Mouse (Mus musculus): ENCODE measurements around the gene Twf2. TPM values are rescaled to one million over a fixed set of nuclear protein-coding genes. Genes with fewer than 3 reads are reported as not detected.

The Twf2 gene
- polyA plus RNA-seq (2015; fragmentation: Nextera tagmentation; extraction: Ambion mirVana): 56.6 and 58.7 TPM in 2 replicates

DNA sequence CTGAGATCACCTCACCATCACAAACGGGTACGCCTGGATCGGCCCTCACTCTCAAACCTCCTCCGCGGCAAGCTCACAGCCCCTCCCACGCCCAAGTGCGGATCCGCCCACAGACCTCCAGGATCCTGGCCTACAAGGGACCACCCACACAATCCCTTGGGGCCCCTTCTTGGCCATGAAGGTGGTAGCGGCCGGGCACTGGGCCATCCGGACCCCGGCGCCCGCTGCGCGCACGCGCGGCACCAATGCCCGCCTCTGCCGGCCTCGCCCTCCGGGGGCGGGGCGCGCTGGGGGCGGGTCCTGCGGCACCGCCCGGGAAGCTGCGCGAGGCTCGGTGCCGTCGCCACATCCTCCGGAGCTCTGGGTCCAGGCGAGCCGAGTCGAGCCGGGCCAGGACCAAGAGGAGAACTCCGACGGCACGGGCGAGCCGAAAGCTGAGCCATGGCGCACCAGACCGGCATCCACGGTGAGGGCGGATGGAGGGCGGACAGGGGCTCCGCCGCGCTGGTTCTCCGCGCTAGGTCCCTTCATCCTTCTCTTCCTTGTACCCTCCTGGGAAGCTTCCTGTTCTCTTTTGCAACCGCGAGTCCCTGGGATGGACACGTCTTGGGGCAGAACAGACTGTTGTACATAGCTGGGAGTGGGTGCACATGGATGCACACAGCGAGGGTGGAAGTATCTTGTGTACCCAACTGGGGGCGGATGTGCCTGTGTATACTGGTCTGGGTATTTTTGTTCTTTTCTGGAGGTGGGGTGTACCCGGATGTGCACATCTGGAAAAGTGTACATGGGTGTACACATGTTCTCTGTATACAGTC, at the start of gene Twf2:
Gene Twf2 (plus strand): TSS at position 290 of the 818 bp plus-strand sequence.
- H3K36me3 ChIP-seq (ENCODE audit: control insufficient read depth, insufficient read depth): no peaks in the 10 kb centered on the region
- H3K27me3 ChIP-seq (replicated peaks; ENCODE audit: control insufficient read depth, insufficient read depth, low read length): no peaks in the 10 kb centered on the region
- H3K9me3 ChIP-seq (ENCODE audit: control insufficient read depth, low read length): no peaks in the 10 kb centered on the region
- peak within 1 kb of the TSS; percentile 94 for H3K9ac ChIP-seq (replicated peaks; ENCODE audit: low read depth, low read length)
- H3K27ac ChIP-seq (ENCODE audit: low read length): peak within 1 kb of the TSS; percentile 72
- H3K4me1 ChIP-seq (replicated peaks; ENCODE audit: control insufficient read depth, insufficient read depth, low read length): peaks cover 28% of the 10 kb centered on the region
- ATAC-seq: peak; percentile 90
- peak within 1 kb of the TSS; percentile 84 for H3K4me3 ChIP-seq (replicated peaks; ENCODE audit: low read length)
- WGBS: 1% methylated on average over 60 of the region's 61 CpGs
- peak within 1 kb of the TSS; percentile 81 for H3K4me2 ChIP-seq (ENCODE audit: low read length)

DNA sequence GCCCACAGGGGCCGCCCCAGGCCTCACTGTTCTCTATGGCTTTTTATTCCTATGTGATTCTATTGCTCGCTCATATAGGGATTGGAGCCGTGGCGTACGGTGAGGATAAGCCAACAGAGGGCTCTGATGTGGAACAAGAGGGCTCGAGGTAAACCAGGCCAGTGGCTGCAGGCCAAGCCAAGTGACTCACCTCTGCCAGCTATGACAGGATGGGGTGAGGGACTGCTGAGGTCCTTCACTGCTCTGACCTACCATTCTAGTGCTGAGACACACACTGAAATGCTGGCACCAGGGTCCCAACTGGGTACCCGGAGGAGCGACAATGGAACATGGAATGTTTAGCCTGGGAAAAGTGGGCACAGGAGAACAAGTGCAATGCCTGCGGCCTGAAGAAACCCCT, 48.8 kb upstream of the Twf2 start:
- H3K27ac ChIP-seq (ENCODE audit: low read length): no peak overlapping the region
- peaks cover 17% of the 10 kb centered on the region for H3K27me3 ChIP-seq (replicated peaks; ENCODE audit: control insufficient read depth, insufficient read depth, low read length)
- no peak for ATAC-seq
- no peak overlapping the region for H3K4me2 ChIP-seq (ENCODE audit: low read length)
- no peak overlapping the region for H3K4me3 ChIP-seq (replicated peaks; ENCODE audit: low read length)
- 84% methylated on average over 9 of the region's 9 CpGs for WGBS
- no peaks in the 10 kb centered on the region for H3K9me3 ChIP-seq (ENCODE audit: control insufficient read depth, low read length)
- peaks cover 15% of the 10 kb centered on the region for H3K4me1 ChIP-seq (replicated peaks; ENCODE audit: control insufficient read depth, insufficient read depth, low read length)
- H3K36me3 ChIP-seq (ENCODE audit: control insufficient read depth, insufficient read depth): no peaks in the 10 kb centered on the region
- H3K9ac ChIP-seq (replicated peaks; ENCODE audit: low read depth, low read length): no peak overlapping the region

DNA sequence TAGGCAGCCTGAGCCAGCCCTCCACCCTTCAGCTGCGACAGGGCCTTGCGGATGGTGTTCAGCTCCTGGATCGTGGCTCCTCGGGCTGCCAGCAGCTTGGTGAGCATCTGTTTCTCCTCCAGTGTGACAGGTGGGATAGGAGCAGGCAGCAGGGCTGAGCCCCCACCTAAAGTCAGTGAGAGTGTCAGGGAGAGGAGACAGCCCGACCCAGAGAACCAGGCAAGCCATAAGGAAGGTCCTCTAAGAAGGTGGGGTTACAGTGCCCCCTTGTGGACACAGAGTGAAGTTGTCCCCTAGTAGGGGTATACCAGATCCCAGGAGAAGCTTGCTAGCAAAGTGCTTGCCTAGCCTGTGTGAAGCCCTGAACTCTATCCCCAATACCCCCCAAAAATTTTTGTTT, 46.5 kb upstream of the Twf2 start:
- H3K4me3 ChIP-seq (replicated peaks; ENCODE audit: low read length): no peak overlapping the region
- WGBS: 33% methylated on average over 5 of the region's 5 CpGs
- no peak overlapping the region for H3K9ac ChIP-seq (replicated peaks; ENCODE audit: low read depth, low read length)
- H3K4me2 ChIP-seq (ENCODE audit: low read length): no peak overlapping the region
- peak; percentile 64 for ATAC-seq
- no peak overlapping the region for H3K27ac ChIP-seq (ENCODE audit: low read length)
- no peaks in the 10 kb centered on the region for H3K36me3 ChIP-seq (ENCODE audit: control insufficient read depth, insufficient read depth)
- H3K4me1 ChIP-seq (replicated peaks; ENCODE audit: control insufficient read depth, insufficient read depth, low read length): peaks cover 12% of the 10 kb centered on the region
- H3K27me3 ChIP-seq (replicated peaks; ENCODE audit: control insufficient read depth, insufficient read depth, low read length): 0 out of 2 replicates have a peak, but pooled peaks cover 4% of the 10 kb centered on the region
- no peaks in the 10 kb centered on the region for H3K9me3 ChIP-seq (ENCODE audit: control insufficient read depth, low read length)

DNA sequence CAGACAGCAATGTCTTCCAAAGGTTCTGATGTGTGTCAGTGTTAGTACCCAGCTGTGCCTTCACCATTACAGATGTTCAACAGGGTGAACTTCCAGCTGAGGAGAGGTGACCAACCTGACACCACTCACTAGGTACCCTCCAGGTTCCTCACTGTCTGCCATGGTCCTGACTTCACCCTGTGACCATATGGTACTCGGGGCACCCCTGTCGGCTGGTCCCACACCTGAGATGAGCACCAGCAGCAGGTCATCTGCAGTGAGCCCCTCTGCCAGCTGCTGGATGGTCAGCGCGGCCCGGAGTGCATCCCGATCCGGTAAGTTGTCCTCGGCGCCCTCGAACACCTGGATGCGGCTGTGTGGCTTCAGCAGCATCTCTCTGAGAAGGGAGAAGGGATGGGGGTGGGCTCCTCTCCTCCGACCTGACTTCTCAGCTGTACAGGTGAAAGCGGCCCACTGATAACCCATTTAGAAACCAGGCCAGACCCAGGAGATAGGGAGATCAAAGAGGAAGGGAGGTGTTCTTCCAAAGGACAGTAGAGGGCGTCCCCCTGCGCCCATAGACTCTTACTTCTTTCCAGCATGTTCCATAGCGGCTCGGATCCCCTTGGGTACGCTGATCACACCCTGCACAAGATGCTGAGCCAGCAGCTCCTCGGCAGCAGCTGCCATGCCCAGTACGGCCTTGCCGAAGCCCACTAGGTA, 45.8 kb upstream of the Twf2 start:
- H3K9me3 ChIP-seq (ENCODE audit: control insufficient read depth, low read length): no peaks in the 10 kb centered on the region
- H3K27me3 ChIP-seq (replicated peaks; ENCODE audit: control insufficient read depth, insufficient read depth, low read length): peaks cover 4% of the 10 kb centered on the region; the same call in 1 of the 2 replicates
- H3K4me2 ChIP-seq (ENCODE audit: low read length): no peak overlapping the region
- H3K4me3 ChIP-seq (replicated peaks; ENCODE audit: low read length): no peak overlapping the region
- no peak overlapping the region for H3K27ac ChIP-seq (ENCODE audit: low read length)
- ATAC-seq: 0 out of 2 replicates have a peak, but pooled peaks have one; percentile 4
- no peak overlapping the region for H3K9ac ChIP-seq (replicated peaks; ENCODE audit: low read depth, low read length)
- H3K36me3 ChIP-seq (ENCODE audit: control insufficient read depth, insufficient read depth): no peaks in the 10 kb centered on the region
- H3K4me1 ChIP-seq (replicated peaks; ENCODE audit: control insufficient read depth, insufficient read depth, low read length): peaks cover 12% of the 10 kb centered on the region
- 81% methylated on average over 21 of the region's 21 CpGs for WGBS

DNA sequence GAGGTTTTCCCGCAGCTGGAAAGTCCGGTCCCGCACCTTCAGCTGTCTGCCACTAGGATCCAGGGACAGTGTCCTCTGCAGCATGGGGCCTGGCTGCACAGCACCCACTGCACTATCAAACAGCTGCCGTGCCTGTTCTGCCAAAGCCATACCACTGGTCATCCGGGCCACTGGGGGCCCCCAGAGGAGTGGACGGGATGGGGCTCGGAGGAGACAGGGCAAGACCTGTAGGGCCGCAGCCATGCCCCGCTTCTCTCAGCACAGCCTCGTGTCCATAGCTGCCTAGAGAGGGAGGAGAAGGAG, 45.3 kb upstream of the Twf2 start:
- no peaks in the 10 kb centered on the region for H3K9me3 ChIP-seq (ENCODE audit: control insufficient read depth, low read length)
- WGBS: 79% methylated on average over 10 of the region's 10 CpGs
- no peak overlapping the region for H3K4me2 ChIP-seq (ENCODE audit: low read length)
- H3K4me3 ChIP-seq (replicated peaks; ENCODE audit: low read length): no peak overlapping the region
- ATAC-seq: no peak
- peaks cover 4% of the 10 kb centered on the region; the same call in 1 of the 2 replicates for H3K27me3 ChIP-seq (replicated peaks; ENCODE audit: control insufficient read depth, insufficient read depth, low read length)
- no peak overlapping the region for H3K9ac ChIP-seq (replicated peaks; ENCODE audit: low read depth, low read length)
- no peak overlapping the region for H3K27ac ChIP-seq (ENCODE audit: low read length)
- H3K4me1 ChIP-seq (replicated peaks; ENCODE audit: control insufficient read depth, insufficient read depth, low read length): peaks cover 12% of the 10 kb centered on the region
- H3K36me3 ChIP-seq (ENCODE audit: control insufficient read depth, insufficient read depth): no peaks in the 10 kb centered on the region

DNA sequence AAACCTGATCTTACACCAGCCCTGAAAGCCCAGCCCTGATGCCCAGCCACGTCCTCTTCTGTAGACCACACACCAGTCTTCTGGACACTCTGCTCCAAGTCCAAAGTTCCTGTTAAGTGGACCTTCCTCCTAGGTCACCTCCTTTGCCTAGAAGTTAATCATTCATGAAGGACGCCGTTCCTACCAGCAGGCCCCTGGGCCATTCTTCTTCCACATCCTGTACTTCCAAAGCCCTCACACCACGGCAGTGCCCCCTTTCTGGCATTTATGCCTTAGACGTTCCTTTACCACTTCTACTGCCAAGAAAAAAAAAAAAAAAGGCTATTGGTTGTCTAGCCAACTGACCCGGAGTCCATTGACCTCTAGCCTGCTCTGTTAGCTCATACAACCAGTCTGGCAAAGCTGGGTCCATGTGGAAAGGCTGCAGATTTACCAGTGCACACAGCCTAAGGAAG, 44.8 kb upstream of the Twf2 start, which contains the start of gene Glyctk:
Gene Glyctk (minus strand): TSS at position 102 of the 455 bp plus-strand sequence.
- Histone ChIP-seq H3K27me3 (replicated peaks; ENCODE audit: control insufficient read depth, insufficient read depth, low read length) (peaks cover 4% of the 10 kb centered on the region; the same call in 1 of the 2 replicates), H3K9me3 (ENCODE audit: control insufficient read depth, low read length) (no peaks in the 10 kb centered on the region), H3K4me3 (replicated peaks; ENCODE audit: low read length) (no peak within 1 kb of the TSS), H3K9ac (replicated peaks; ENCODE audit: low read depth, low read length) (no peak within 1 kb of the TSS), H3K4me1 (replicated peaks; ENCODE audit: control insufficient read depth, insufficient read depth, low read length) (peaks cover 12% of the 10 kb centered on the region), H3K4me2 (ENCODE audit: low read length) (no peak within 1 kb of the TSS), H3K36me3 (ENCODE audit: control insufficient read depth, insufficient read depth) (no peaks in the 10 kb centered on the region), H3K27ac (ENCODE audit: low read length) (no peak within 1 kb of the TSS)
- no peak for ATAC-seq
- 82% methylated on average over 6 of the region's 6 CpGs for WGBS

DNA sequence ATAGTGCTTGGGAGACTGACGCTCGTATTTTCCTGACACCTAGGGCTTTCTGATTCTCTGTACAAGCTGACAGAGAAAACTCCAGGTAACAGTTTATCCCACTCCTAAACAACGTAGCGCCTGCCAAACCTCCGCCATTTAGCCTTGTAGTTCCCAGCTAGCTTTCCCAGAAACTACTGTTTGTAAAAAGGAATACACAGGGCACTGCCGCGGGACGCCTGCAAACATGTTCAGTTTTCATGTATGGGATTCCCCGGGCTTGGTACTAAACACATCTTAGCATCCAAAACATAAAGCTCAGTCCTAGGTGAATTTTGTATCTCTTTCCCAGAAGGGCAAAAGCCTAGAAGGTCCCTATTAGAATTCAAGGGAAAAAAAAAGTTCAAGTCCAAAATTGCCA, 43.7 kb upstream of the Twf2 start:
- H3K9ac ChIP-seq (replicated peaks; ENCODE audit: low read depth, low read length): no peak overlapping the region
- H3K4me1 ChIP-seq (replicated peaks; ENCODE audit: control insufficient read depth, insufficient read depth, low read length): peaks cover 12% of the 10 kb centered on the region
- no peak overlapping the region for H3K4me3 ChIP-seq (replicated peaks; ENCODE audit: low read length)
- ATAC-seq: no peak
- H3K9me3 ChIP-seq (ENCODE audit: control insufficient read depth, low read length): no peaks in the 10 kb centered on the region
- H3K36me3 ChIP-seq (ENCODE audit: control insufficient read depth, insufficient read depth): no peaks in the 10 kb centered on the region
- peaks cover 6% of the 10 kb centered on the region; the same call in 1 of the 2 replicates for H3K27me3 ChIP-seq (replicated peaks; ENCODE audit: control insufficient read depth, insufficient read depth, low read length)
- H3K4me2 ChIP-seq (ENCODE audit: low read length): peak overlapping the region; percentile 88
- 81% methylated on average over 9 of the region's 9 CpGs for WGBS
- no peak overlapping the region for H3K27ac ChIP-seq (ENCODE audit: low read length)

GRCm38 (mm10) chr9:106159784-106160301, 43.1 kb upstream of the Twf2 start:
- peak overlapping the region; percentile 88 for H3K4me2 ChIP-seq (ENCODE audit: low read length)
- peaks cover 12% of the 10 kb centered on the region for H3K4me1 ChIP-seq (replicated peaks; ENCODE audit: control insufficient read depth, insufficient read depth, low read length)
- H3K9me3 ChIP-seq (ENCODE audit: control insufficient read depth, low read length): no peaks in the 10 kb centered on the region
- peak; percentile 51 for ATAC-seq
- H3K36me3 ChIP-seq (ENCODE audit: control insufficient read depth, insufficient read depth): no peaks in the 10 kb centered on the region
- peaks cover 6% of the 10 kb centered on the region; the same call in 1 of the 2 replicates for H3K27me3 ChIP-seq (replicated peaks; ENCODE audit: control insufficient read depth, insufficient read depth, low read length)
- H3K9ac ChIP-seq (replicated peaks; ENCODE audit: low read depth, low read length): peak overlapping the region; percentile 58
- 3% methylated on average over 24 of the region's 24 CpGs for WGBS
- H3K27ac ChIP-seq (ENCODE audit: low read length): peak overlapping the region; percentile 84
- peak overlapping the region; percentile 53 for H3K4me3 ChIP-seq (replicated peaks; ENCODE audit: low read length)

DNA sequence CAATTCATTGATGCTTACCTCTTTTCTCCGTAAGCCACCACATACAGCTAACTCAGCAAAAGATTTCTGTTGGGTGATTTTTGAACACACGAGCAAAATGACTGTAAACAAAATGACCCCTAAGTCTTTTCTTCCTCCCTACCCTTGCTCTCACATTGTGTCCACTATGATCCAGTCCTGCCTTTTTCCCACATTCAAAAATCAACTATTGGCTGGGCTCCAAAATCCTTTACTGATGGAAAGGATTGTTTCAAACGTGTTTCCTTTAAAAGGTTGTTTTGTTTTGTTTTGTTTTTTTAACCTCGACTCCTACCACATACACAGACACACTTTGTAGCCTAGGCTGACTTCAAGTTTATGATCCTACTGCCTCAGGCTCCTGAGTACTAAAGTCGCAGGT, 42.5 kb upstream of the Twf2 start:
- peaks cover 11% of the 10 kb centered on the region for H3K4me1 ChIP-seq (replicated peaks; ENCODE audit: control insufficient read depth, insufficient read depth, low read length)
- peak overlapping the region; percentile 58 for H3K9ac ChIP-seq (replicated peaks; ENCODE audit: low read depth, low read length)
- H3K4me3 ChIP-seq (replicated peaks; ENCODE audit: low read length): peak overlapping the region; percentile 53
- no peaks in the 10 kb centered on the region for H3K9me3 ChIP-seq (ENCODE audit: control insufficient read depth, low read length)
- H3K27me3 ChIP-seq (replicated peaks; ENCODE audit: control insufficient read depth, insufficient read depth, low read length): peaks cover 4% of the 10 kb centered on the region; the same call in 1 of the 2 replicates
- WGBS: 39% methylated on average over 5 of the region's 5 CpGs
- no peak for ATAC-seq
- H3K27ac ChIP-seq (ENCODE audit: low read length): peak overlapping the region; percentile 84
- H3K36me3 ChIP-seq (ENCODE audit: control insufficient read depth, insufficient read depth): no peaks in the 10 kb centered on the region
- peak overlapping the region; percentile 88 for H3K4me2 ChIP-seq (ENCODE audit: low read length)

All from forebrain, embryonic 16.5 days (tissue).